Mouse (Mus musculus): ENCODE measurements around the gene Dcaf5.

Dcaf5 gene

DNA sequence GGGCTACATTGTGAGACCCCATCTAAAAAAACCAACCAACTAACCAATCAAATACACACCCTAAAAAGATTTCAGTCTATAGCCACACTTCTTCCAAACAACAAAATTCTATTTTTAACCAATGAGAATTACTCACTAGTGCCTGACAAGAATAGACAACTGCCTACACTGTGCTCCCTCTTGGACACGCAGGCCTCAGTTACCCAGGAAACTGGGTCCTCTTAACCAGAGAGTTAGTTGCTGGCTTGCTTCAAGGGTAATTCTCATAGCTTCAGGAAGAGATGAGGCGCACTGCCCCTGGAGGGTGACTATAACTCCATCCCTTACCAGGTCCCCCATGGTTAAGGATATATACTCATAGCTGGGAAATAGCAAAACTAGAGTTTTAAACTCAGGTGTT lies 95.5 kb downstream of the Dcaf5 start:
- in situ Hi-C loops (cut with MboI, MseI): loop anchor here (10.0 kb wide), 1 partner anchor 1406 kb away; no protein-coding TSS in a partner anchor

DNA sequence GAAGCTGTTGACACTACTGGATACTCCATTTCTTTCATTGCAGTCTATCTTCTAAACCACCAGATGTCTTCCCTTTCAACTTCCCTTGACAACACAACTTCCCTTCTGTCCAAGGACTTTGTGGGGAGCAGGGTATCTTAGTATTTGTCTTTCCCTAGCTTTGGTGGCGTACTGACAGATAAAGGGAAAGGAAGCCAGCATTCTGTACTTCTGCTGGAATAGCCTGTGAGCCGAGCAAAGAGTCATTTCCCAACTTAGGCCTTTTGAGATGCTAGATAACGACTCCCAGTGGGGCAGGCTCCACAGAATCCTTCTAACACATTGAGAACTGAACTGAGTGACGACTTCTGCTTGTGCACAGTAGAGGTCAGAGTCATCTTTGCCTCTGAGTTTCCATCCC lies 102.2 kb downstream of the Dcaf5 start:
- in situ Hi-C loops (cut with MboI, MseI): loop anchor here (5.0 kb wide), 1 partner anchor 57 kb away; no protein-coding TSS in a partner anchor

DNA sequence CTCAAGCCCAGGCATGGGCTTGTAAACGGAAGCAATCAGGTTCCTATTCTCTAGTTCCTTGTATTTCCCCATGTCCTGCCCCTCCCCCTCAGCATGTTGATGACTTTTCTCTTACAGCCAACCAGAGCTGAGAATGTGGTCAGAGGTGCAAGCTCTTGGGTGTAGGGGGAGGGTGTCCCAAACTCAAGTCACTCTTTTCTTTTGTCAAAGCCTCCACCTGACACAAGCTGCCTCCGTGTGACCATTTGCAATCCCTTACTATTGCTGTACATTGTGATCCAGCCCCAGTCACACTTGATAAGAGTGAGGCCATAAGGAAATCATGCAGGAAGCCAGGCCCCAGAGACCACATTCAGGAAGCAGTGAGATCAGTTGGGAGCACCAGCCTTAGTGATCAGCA lies 104.8 kb downstream of the Dcaf5 start:
- in situ Hi-C loops (cut with MboI, MseI): loop anchor here (5.0 kb wide), 1 partner anchor 54 kb away; no protein-coding TSS in a partner anchor

DNA sequence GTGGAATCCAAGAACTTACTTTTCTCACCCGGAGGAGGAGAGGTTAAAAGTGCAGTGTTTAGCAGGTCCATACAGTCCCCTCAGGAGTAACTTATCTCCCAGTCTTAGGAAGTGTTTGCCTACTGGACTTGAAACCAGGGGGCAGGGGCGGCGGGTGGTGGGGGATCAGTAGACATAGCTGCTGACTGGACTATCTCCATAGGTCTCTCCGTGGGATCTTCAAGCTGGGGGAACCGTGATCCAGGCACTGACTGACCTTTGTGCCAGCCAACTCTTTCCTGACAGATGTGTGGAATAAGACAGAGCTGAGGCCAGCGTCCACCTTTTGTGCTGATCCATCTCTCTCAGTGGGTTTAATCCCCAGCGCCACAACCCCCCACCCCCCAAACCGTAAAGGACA lies 105.6 kb downstream of the Dcaf5 start:
- in situ Hi-C loops (cut with MboI, MseI): loop anchor here (5.0 kb wide), 1 partner anchor 54 kb away; no protein-coding TSS in a partner anchor

DNA sequence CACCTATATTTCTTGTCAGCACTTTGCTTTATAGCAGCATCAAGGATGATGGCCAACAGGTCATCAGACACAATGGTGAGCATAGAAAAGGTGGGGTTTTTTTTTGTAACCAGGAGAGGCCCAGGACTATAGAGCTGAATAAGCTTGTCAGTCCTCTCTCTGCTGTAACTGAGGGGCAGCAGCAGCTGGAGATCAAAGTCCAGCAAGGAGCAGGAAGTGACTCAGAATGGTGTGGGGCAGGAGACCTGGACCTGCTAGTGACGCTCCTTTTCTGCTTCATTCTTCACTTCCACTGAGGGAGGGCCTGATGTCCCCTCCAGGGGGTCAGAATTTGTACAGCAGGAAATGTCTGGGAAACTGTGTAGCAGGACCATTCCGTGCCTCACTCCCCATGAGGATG lies 106.8 kb downstream of the Dcaf5 start:
- in situ Hi-C loops (cut with MboI, MseI): loop anchor here (5.0 kb wide), 1 partner anchor 52 kb away; no protein-coding TSS in a partner anchor

DNA sequence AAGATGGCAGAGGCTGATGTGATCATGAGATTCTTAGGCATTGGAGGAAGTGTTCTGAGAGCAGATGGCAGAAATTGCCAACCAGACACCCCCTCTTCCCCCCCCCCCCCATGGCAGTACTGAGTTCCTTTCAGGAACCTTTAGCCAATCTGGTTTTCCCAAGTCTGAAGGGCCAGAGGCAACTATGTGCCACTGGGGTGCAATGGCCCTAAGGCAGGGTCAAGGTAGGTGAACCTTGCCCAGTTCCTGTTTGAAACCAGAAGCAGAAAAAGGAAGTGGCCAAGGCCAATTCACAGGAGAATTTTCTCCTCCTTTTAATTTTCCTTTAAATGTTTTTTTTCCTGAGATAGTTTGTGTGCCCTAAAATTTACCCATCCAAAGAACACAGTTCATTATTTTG lies 110.4 kb downstream of the Dcaf5 start:
- in situ Hi-C loops (cut with MboI, MseI): no loop called here

DNA sequence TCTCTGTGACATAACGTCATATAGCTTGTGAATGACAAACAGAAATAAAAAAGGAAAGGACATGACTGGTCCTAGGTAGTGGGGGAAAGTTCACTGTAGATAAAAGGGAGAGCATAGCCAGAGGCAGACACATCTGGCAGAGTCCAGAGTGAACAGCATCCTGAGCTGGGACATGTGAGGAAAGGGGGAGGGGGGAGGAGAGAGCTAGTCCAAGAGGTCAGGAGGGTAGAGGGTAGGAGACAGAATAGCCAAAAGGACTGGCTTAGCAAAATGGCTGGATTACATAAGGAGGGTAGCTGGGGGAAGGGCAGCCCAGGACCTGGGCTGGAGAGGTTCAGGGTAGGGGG lies 111.6 kb downstream of the Dcaf5 start:
- in situ Hi-C loops (cut with MboI, MseI): no loop called here

DNA sequence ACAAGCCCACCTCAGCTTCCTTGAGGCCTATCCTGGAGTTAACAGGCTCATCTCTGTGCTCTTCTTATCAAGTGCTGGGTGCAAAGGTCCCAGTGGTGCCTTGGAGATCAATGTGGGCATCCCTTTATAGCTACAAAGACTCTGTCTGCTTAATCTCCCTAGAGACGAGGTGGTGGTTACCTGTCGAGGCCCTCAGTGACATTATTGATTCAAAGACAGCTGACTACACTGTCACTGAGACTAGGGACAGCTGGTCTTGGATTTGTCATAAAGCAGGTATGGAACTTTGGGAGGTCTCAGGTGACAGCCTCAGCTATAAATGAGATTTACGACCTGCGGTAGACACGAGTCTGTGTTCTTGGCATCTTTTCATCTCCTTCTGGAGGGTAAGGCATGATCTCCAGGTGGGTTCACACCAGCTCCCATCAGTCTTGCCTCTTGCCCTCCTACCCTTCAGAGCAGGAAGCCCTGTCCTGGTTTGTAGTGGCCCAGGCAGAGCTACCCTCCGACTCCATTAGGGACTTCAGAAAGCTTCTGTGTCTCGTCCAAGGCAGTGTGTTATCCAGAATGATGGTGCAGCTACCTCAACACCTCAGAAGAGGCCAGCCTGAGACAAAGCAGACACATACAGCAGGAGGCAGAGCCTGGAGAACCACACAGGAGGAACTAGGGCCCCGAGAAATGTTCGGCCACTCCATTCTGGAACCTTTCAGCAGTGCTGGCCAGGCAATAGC lies 112.2 kb downstream of the Dcaf5 start:
- in situ Hi-C loops (cut with MboI, MseI): no loop called here

DNA sequence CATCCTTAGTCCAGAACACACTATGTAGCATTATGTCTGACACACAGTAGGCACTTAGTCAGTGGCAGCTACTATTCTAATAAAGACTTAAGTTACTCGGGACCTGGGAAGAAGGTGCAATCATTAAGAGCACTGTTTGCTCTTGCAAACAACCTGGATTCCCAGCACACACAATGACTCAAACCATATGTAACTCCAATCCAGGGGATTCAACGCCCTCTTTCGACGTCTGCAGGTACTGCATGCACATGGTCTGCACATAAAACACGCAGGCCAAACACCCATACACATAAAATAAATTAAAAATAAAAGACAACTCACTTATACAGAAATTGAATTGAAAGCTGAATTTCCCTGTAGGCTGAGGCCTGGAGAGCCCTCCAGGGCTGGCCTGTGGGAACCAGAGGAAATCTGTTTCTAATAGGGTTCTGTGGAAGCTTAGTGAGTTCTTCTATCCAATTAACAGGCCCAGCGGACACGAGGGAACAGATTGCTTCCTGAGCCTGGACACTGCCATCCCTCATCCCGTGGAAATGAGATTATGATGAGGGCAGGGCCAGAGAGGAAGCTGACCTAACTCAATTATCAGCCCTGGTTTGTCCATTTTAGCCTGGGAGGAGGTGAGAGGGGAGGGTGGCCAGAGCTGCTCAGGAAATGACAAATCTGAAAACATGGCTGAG lies 112.9 kb downstream of the Dcaf5 start:
- in situ Hi-C loops (cut with MboI, MseI): no loop called here

DNA sequence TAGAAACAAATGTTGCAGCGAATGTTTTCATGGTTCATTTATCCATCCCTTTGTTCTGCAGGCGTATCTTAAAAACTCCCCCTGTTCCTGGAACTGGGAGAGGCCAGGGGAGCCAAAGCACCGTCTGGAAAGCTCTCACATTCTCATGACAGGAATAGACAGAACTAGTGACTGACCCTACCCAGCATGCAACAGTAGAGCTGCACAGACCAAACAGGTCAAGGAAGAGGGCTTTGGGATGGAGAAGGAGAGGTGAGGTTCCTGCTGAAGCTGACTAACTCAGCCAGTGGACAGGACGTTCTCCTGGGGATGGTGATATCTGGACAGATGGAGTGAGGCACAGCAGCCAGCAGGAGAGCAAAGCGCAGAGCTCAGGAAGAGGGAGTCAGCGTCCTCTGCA lies 113.9 kb downstream of the Dcaf5 start:
- in situ Hi-C loops (cut with MboI, MseI): no loop called here

DNA sequence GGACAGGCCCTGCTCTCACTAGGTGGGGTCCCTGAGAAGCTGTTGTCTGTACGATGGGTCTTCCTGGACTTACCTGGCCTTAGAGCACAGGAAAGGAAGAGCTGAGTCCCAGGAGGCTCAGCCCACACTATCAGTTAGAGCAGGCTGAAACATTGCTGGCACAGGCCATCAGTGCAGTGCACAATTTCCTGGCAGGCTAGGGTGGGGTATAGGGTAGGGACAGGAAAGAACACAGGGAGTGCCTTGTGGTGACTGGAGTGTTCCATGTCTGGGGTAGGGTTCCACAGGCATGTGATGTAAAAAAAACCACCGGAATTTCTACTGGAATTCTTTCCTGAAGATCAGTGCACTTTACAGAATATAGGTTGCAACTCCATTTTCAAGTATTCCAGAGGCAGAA lies 117.3 kb downstream of the Dcaf5 start:
- in situ Hi-C loops (cut with MboI, MseI): no loop called here

DNA sequence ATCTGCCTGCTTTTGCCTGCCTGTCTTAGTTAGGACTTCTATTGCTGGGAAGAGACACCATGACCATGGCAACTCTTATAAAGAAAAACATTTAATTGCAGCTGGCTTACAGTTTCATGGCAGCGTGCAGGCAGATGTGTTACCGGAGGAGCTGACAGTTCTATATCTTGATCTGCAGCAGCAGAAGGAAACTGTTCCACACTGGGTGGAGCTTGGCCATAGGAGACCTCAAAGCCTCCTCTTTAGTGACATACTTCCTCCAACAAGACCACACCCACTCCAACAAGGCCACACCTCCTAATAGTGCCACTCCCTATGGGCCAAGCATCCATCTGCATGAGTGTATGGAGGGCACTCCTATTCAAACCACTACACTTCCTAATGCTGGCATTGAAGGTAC lies 121.1 kb downstream of the Dcaf5 start:
- in situ Hi-C loops (cut with MboI, MseI): no loop called here

DNA sequence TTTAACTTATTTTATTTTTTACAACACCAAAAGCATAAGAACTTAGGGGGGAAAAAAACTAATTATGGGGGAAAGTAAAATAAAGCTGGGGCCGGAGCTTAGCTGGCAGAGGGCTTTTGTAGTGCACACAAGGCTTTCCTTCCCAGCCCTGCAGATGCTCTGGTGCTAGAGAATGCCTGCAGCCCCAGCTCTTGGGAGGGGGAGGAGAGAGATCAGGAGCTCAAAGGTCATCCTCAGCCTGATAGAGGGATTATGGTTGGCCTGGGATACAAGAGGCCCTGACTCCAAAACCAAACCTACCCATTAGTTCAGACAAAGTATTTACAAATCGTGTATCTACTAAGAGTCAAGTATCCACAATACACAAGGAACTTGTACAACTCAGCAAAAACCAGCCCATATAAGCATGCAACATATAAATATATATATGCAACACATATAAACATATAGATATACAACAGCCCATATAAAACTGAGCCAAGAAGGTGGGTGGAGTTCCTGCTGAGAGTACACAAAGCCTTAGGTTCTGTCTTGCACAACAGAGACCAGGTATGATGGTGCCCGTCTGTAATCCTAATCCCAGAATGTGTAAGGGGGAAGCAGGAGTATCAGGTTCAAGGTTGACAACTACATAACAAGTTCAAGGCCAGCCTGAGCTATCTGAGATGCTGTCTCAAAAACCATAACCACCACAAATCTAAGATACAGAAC lies 124.3 kb downstream of the Dcaf5 start:
- in situ Hi-C loops (cut with MboI, MseI): no loop called here

DNA sequence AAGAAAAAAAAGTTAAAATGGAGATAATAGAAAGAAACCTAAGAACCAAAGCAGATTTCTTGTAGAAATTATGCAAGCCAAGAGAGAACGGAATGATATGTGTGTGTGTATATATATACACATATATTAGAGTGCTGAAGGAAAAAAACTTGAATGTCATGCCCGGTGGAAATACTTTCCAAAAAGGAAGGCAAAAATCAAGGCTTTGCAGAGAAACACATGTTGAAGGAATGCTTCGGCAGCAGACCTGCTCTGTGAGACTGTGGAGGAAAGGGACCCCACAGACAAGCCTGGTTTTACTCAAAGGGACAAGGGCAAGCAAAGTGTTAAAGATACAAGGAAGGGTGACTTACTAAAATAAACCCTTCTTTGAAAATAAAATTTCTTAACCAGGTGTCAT lies 128.8 kb downstream of the Dcaf5 start:
- in situ Hi-C loops (cut with MboI, MseI): no loop called here

DNA sequence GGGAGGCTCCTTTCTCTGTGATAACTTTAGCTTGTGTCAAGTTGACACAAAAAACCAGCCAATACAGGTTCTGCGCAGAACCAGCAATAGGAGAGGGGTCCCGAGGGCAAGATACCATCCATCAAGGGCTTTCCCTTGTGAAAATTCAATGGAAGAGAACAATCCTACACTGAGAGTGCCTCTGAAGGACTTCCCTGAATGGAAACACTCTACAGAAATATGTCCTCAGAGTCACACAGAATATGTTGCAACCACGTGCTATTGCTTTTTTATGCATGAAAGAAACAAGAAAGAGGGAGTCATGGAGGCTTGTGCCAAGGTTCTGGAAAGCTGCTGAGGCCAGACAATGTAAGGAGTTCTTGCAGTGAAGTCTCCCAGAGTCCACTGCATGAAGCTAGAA lies 131.9 kb downstream of the Dcaf5 start:
- in situ Hi-C loops (cut with MboI, MseI): no loop called here

DNA sequence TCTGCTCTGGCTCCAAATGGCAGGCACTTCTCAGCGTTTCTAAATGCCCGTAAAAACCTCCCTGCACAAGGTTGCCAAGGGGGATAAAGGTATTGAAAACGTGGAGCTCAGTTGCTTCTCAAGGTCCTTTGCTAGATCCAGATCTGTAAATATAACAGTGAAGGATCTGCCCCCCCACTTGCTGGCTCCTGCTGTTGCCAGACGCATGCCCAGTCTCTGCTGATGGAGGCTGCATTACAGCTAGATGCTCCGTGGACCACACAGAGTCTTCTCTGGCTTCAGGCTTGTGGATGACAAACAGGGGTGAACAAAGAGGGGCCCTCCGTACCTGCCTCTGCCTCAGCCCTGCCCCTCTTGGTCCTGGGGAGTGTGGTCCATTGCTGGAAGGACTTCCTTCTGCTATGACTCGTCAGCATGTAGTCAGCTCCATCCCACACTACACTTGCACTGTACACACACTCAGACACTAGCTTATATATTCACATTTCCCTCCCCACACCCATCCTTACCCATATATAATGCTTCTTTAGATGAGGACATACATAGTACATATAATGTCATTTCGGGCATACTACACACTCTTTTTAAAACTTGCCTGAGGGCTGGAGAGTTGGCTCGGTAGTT lies 135.5 kb downstream of the Dcaf5 start:
- in situ Hi-C loops (cut with MboI, MseI): no loop called here

DNA sequence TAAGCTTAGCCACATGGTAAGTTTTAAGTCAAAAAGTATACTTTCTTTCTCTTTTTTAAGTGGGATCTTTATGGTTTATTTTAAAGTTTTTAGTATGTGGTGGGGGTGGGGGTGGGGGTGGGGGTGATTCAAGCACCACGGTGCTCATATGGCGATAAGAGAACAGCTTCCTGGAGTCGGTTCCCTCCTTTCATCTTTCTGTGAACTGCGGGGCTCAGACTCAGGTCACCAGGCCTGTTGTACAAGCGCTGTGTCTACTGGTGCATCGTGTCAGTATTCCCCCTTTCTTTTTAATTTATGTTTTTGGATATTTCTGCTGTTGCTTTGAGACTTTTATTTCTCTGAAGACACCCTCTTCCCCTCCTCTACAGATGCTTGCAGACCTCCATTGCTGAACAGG lies 137.7 kb downstream of the Dcaf5 start:
- in situ Hi-C loops (cut with MboI, MseI): no loop called here

DNA sequence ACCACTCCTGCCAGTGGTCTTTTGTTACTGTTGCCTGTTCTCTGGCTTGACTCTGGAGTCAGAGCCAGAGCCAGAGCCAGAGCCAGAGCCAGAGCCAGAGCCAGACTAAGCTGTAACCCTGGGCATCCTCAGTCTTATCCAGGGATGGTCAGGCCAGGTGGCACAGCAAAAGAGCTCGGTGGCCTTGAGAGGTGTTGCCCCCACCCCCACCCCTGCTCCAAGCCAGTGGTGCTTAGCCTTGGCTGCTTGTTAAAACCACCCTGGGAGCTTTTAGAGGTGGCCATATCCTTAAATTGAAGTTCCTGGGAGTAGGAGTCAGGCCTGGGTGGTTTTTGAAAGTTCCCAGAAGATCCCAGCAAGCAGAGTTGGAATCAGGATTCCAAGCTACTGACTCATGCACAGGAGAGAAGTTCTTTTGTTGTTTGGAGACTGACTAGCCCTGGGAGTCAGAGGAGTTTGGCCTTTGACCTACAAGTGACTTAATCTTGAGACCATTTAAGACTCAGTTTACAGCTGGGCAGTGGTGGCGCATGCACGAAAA lies 144.4 kb downstream of the Dcaf5 start:
- in situ Hi-C loops (cut with MboI, MseI): no loop called here

DNA sequence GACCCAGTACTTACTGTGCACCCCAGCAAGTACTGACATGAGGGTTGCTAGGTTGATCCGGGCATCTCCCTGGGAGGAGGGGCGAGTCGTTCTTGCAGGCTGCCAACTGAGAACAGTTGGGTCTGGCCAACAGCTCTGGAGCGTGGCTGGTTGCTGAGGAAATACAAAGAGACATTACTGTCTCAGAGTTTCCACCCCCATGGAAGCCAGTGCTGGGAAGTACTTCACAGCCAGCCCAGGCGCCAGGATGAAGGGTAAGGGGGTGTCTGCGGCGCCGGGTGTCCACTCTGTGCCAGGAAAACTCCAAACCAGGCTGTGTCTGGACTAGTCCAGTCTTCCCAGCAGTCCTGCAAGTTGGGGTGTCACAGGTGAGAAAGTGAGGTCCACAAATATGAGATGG lies 145.4 kb downstream of the Dcaf5 start:
- in situ Hi-C loops (cut with MboI, MseI): no loop called here

DNA sequence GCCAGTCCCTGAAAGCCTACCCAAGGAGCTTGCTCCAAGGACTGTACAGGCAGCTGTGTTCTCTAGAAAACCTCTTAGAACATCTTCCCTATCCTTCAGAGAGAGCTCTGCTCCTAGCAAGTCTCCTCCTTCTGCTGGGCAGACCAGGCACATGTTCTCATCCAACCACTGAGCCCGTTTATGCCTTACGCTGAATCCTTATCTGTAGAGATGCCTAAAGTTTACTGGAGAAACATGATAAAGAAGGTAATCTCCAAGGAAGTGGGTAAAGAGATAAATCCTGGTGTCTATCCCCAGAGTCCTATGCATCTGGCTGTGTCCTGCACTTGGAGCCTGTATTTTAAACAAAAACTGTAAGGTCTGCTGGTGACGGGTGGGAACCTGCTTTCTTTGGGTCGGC lies 145.9 kb downstream of the Dcaf5 start:
- in situ Hi-C loops (cut with MboI, MseI): no loop called here

DNA sequence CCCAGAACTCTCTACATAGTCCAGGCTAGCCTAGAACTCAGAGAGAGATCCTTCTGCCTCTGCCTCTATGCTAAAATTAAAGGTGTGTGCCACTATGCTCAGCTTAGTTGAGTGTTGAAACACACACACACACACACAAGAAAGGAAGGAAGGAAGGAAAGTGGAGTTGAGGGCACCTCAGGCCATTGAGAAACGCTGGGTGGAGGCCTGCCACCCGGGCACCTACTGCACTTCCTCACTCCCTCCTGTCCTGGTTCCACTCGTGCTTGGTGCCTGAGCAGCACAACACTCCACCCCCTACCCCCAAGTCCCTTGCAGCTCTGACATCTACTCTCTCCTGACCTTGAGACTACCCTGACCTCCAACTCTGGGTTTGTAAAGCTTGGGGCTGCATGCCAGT lies 146.7 kb downstream of the Dcaf5 start:
- in situ Hi-C loops (cut with MboI, MseI): no loop called here

DNA sequence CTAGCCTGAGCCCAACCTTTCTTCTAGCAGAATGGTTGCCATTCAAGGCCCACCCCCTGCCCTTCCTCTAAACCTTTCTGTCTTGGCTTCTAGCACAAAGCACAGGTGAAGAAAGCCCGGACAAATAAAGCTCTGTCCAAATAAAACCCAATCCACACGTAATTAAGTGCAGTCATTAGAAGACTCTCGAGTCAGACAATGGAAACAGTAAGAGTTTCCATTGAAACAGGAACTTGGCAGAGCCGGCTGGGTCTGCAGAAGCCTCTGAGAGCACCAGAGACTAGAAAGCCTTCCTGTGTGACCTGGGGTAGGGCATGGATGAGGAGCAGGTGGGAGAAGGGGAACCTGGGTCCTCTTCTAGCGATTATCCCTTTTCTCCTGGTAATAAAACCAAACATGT lies 150.5 kb downstream of the Dcaf5 start:
- in situ Hi-C loops (cut with MboI, MseI): no loop called here
